Mouse (Mus musculus) stomach, embryonic 14.5 days (tissue): ENCODE data around the gene Abcb11. TPM values are rescaled to one million over a fixed set of nuclear protein-coding genes. Genes with fewer than 3 reads are reported as not detected.

Experiments
- ATAC-seq: fragments of 200-750 bp; cut with Nextera tagmentation; 2 replicates; pipeline ENCODE4 v1.8.0; 2017; ENCODE audit warnings: low read depth, moderate TSS enrichment; ENCODE audit not compliant: insufficient number of reproducible peaks, insufficient read depth, low FRiP score
- H3K27ac ChIP-seq: fragments of 300-500 bp; sonication (generic); 2 replicates; pipeline ENCODE4 v1.5.1; 2014; ENCODE audit warnings: mild to moderate bottlenecking, low read length, moderate library complexity, mixed read lengths
- H3K27me3 ChIP-seq: fragments of 300-500 bp; sonication (generic); 2 replicates; pipeline ENCODE4 v1.6.1; 2014; ENCODE audit warnings: low read length, control low read depth, mixed read lengths; ENCODE audit not compliant: control insufficient read depth, insufficient read depth
- H3K36me3 ChIP-seq: fragments of 300-500 bp; sonication (generic); 2 replicates; pipeline ENCODE4 v1.6.1; 2014; ENCODE audit warnings: mild to moderate bottlenecking, control low read depth, low read length, moderate library complexity, mixed read lengths; ENCODE audit not compliant: control insufficient read depth, insufficient read depth
- H3K4me1 ChIP-seq: fragments of 300-500 bp; sonication (generic); 2 replicates; pipeline ENCODE4 v1.6.1; 2014; ENCODE audit warnings: low read length, control low read depth, mixed read lengths; ENCODE audit not compliant: control insufficient read depth, insufficient read depth
- H3K4me2 ChIP-seq: fragments of 300-500 bp; sonication (generic); replicated peaks from 2 replicates; pipeline ENCODE4 v1.6.1; 2014; ENCODE audit warnings: low read depth, low read length, control low read depth
- H3K4me3 ChIP-seq: fragments of 300-500 bp; sonication (generic); 2 replicates; pipeline ENCODE4 v1.5.1; 2014; ENCODE audit warnings: low read depth, low read length, control low read depth
- H3K9ac ChIP-seq: fragments of 300-500 bp; sonication (generic); replicated peaks from 2 replicates; pipeline ENCODE4 v1.6.1; 2014; ENCODE audit warnings: low read depth, mild to moderate bottlenecking, control low read depth, low read length, moderate library complexity, mixed read lengths
- H3K9me3 ChIP-seq: fragments of 300-500 bp; sonication (generic); 2 replicates; pipeline ENCODE4 v1.6.1; 2016; ENCODE audit warnings: low read depth, low read length, control low read depth; ENCODE audit not compliant: control insufficient read depth
- WGBS: fragments of 180-500 bp; shearing (Covaris S2); extraction: QIAGEN DNeasy Blood & Tissue Kit; methylation state at CpG from one replicate; pipeline ENCODE4 v1.1.7; 2014; 5-methylcytosine and 5-hydroxymethylcytosine counted together
- polyA plus RNA-seq: library from polyadenylated mRNA; unstranded; fragments of >200 nt; fragmentation: Nextera tagmentation; extraction: Ambion mirVana; gene quantifications from 2 replicates; pipeline ENCODE4 v1.2.1, GENCODE M21; 2014

Abcb11 gene
- 0.20 TPM in 1 of 2 replicates, not detected in the other for polyA plus RNA-seq

DNA sequence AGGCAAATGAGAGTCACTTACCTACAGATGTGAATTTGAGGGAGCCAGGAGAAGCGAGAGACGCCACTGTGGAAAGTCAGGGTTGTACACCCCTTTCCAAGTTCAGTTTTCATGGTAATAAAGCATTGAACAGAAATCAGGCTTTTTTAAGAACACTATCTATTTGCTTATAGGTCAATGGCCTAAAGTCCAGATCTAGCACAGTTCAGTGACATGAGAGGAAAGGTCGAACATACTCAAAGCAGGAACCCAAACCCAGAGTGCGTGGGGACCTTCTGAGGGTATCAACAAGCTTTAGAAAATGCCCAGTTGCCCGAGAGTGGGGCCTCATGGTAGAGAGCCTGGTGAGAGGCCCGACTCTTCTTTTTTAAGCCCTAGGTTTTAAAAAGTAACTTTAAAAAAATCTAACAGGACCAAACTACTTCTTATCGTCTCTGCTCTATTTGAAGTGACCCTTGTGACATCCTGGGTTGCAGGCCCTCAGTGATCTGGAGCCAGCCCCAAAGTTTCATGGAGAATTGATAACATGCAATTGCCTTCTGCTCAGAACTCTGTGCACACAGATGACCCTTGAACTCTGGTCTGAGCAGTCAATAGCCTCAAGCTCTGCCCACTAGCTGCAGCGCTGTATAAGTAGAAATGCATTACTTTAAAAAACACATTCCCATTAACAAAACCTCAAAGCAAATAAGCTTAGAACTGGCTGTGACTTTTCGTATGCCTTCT, at the start of gene Abcb11:
Gene Abcb11 (minus strand): TSS at position 121 of the 726 bp plus-strand sequence.
- no peak within 1 kb of the TSS for H3K4me2 ChIP-seq
- H3K9ac ChIP-seq: no peak within 1 kb of the TSS
- no peak within 1 kb of the TSS for H3K27ac ChIP-seq
- ATAC-seq: no peak
- no peaks in the 10 kb centered on the region for H3K9me3 ChIP-seq
- no peaks in the 10 kb centered on the region for H3K27me3 ChIP-seq
- WGBS: 81% methylated on average over 9 of the region's 9 CpGs
- no peak within 1 kb of the TSS for H3K4me3 ChIP-seq
- H3K4me1 ChIP-seq: no peaks in the 10 kb centered on the region
- H3K36me3 ChIP-seq: no peaks in the 10 kb centered on the region

DNA sequence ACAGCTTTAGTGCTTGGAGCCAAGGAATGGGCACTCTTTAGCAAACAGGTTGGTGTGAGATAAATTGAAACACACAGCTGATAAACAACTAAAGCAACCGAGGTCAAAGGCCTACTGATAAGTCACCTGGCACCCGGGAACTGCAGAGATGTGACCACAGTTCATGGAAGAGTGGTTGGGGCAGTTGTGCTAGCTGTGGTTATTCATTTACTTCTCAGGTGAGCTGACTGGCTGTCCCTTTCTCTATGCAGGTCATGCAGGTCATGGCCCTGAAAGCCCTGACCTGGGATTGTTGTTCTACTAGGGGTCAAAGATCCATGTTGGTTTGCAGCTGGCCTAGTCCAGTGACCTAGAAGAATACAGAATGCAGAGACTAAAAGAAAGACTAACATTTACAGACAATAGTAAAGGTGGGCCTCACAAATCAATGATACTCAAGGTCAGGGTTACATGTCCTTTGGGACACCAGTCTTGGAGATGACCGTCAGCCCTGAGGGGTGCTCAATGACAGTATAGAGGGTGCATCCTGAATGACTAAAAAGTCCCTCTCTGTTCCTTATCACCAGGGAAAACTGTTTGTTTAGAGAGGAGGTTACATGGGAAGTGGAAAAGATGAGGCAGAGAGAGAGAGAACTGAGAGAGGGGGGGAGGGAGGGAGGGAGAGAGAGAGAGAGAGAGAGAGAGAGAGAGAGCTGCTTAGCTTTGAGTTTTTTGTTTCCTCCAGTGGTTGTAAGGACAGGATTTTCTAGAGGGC, 43.9 kb upstream of the Abcb11 start:
- Histone ChIP-seq H3K27ac (no peak overlapping the region), H3K9me3 (no peaks in the 10 kb centered on the region), H3K36me3 (no peaks in the 10 kb centered on the region), H3K9ac (no peak overlapping the region), H3K4me3 (no peak overlapping the region), H3K27me3 (no peaks in the 10 kb centered on the region), H3K4me1 (no peaks in the 10 kb centered on the region), H3K4me2 (no peak overlapping the region)
- ATAC-seq: peak; percentile 53; the same call in 1 of the 2 replicates
- 36% methylated on average over 3 of the region's 3 CpGs for WGBS

DNA sequence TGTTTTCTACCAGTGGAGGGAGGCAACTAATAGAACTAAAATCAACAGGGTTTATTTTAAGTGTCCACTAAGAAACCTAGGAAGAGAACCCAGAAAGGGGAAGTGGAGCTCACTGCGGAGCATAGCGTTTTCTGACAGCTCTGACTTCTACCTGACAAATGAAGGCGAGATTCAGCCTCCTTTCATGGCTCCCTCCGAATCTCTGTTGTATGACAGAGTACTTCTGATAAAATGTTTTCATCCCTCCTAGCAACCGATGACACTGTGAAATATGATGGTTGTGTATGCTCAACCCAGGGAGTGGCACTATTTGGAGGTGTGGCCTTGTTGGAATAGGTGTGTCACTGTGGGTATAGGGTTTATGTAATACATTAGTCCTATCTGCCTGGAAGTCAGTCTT, 40.4 kb upstream of the Abcb11 start:
- 57% methylated on average over 5 of the region's 5 CpGs for WGBS
- H3K4me3 ChIP-seq: no peak overlapping the region
- H3K4me1 ChIP-seq: no peaks in the 10 kb centered on the region
- no peak overlapping the region for H3K27ac ChIP-seq
- 0 out of 2 replicates have a peak, but pooled peaks have one; percentile 21 for ATAC-seq
- no peak overlapping the region for H3K9ac ChIP-seq
- H3K4me2 ChIP-seq: no peak overlapping the region
- no peaks in the 10 kb centered on the region for H3K36me3 ChIP-seq
- H3K27me3 ChIP-seq: no peaks in the 10 kb centered on the region
- no peaks in the 10 kb centered on the region for H3K9me3 ChIP-seq

DNA sequence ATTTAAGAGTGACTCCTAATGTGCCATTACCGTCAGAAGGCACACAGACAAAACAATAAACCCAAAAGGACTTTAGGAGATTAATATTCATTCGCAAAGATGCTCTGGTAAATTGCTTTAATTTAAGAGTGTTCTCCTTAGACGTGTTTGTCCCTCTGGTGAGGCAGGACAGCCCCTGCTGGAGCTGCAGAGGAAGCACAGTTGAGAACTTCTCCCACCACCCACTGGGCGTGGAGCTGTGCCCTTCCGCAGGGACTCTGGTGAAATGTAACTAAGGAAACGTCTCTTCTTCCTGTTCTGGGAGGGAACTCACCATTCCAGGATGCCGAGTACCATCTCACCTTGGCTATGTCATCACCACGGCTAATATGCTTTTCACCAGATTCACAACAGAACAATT, 39.3 kb upstream of the Abcb11 start:
- no peak for ATAC-seq
- Histone ChIP-seq H3K9me3 (no peaks in the 10 kb centered on the region), H3K4me3 (no peak overlapping the region), H3K27ac (no peak overlapping the region), H3K9ac (no peak overlapping the region), H3K4me1 (no peaks in the 10 kb centered on the region), H3K36me3 (no peaks in the 10 kb centered on the region), H3K27me3 (no peaks in the 10 kb centered on the region), H3K4me2 (no peak overlapping the region)
- WGBS: 46% methylated on average over 8 of the region's 8 CpGs

DNA sequence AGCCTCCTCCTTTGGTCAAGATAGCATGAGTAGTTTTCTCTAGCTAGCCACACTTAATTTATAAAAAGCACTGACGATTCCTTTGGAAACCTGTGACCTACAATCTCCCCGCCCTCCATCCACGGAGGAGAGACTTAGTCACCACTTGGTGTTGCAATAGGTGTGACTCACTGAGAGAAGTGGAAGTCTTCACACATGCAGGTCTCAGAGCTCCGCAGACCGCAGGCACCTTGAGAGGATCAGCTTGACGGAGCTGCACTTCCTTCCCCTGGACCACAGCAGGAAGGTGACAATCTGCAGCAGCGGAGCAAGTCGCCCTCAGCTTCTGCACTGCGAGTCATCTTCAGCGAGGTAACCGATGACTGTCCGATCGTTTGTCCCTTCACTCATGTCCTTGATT, 37.9 kb upstream of the Abcb11 start, which contains the start of gene Dhrs9:
Gene Dhrs9 (plus strand): TSS at position 165 of the 400 bp plus-strand sequence.
- no peaks in the 10 kb centered on the region for H3K9me3 ChIP-seq
- no peak within 1 kb of the TSS for H3K4me3 ChIP-seq
- H3K4me1 ChIP-seq: no peaks in the 10 kb centered on the region
- H3K27ac ChIP-seq: peak within 1 kb of the TSS; percentile 33; the same call in 1 of the 2 replicates
- WGBS: 42% methylated on average over 13 of the region's 13 CpGs
- H3K36me3 ChIP-seq: no peaks in the 10 kb centered on the region
- H3K9ac ChIP-seq: no peak within 1 kb of the TSS
- no peak within 1 kb of the TSS for H3K4me2 ChIP-seq
- ATAC-seq: peak; percentile 69; the same call in 1 of the 2 replicates
- no peaks in the 10 kb centered on the region for H3K27me3 ChIP-seq

DNA sequence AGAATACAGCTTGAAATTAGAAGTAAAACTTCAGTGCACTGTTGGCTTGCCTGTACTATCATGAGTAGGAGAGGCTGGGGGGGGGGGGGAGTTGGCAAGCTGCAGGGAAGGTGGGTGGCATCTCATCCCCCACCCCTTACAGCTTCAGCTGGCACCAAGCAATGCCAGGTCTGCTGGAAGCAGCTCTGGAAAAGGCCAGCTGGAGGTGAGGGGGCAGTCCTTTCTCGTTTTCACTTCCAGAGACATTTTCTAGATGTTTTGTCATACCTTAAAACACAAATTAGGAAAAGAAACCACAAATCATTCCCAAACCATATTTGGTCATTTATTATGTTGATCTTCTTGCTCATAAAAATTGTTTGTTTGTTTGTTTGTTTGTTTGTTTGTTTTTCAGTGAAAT, 37.4 kb upstream of the Abcb11 start:
- no peaks in the 10 kb centered on the region for H3K27me3 ChIP-seq
- no peak overlapping the region for H3K9ac ChIP-seq
- WGBS: 21% methylated on average over 1 of the region's 1 CpGs
- H3K4me3 ChIP-seq: no peak overlapping the region
- no peaks in the 10 kb centered on the region for H3K9me3 ChIP-seq
- no peaks in the 10 kb centered on the region for H3K4me1 ChIP-seq
- peak overlapping the region; percentile 33; the same call in 1 of the 2 replicates for H3K27ac ChIP-seq
- no peak for ATAC-seq
- H3K4me2 ChIP-seq: no peak overlapping the region
- H3K36me3 ChIP-seq: no peaks in the 10 kb centered on the region

DNA sequence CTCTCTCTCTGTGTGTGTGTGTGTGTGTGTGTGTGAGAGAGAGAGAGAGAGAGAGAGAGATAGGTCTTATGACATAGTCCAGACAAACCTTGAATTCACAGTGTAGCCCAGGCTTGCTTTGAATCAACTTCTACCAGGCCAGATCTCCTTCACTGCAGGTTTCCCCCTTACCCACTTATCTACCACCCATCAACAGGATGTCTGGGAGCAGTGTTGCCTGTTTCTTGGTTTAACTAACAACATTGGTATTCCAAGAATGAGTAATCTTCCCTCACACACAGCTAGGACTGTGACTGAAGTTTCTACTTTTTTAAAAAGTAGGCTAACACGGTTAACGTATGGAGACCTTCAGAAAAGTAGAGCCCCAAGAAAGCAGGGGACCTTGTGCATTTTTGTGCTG, 34.4 kb upstream of the Abcb11 start:
- Histone ChIP-seq H3K36me3 (no peaks in the 10 kb centered on the region), H3K4me1 (no peaks in the 10 kb centered on the region), H3K27ac (no peak overlapping the region), H3K4me3 (no peak overlapping the region), H3K9ac (no peak overlapping the region), H3K27me3 (no peaks in the 10 kb centered on the region), H3K4me2 (no peak overlapping the region), H3K9me3 (no peaks in the 10 kb centered on the region)
- no peak for ATAC-seq
- WGBS: 64% methylated on average over 2 of the region's 2 CpGs

DNA sequence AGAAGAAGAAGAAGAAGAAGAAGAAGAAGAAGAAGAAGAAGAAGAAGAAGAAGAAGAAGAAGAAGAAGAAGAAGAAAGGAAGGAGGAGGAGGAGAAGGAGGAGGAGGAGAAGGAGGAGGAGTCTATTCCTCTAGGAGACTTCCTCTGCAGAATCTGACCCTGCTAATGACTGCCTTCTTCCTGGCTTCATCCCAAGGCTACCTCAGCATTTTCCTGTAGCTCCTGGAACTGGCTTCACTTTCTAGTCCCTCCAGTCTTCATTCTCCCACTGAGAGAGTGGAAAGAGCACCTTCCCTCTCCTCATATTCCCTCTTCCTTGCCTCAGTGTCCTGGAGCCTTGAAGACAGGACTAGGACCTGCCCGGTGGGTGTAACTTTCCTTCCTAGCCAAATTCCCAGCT, 22.9 kb upstream of the Abcb11 start:
- H3K9ac ChIP-seq: no peak overlapping the region
- H3K4me2 ChIP-seq: no peak overlapping the region
- H3K27me3 ChIP-seq: no peaks in the 10 kb centered on the region
- H3K4me1 ChIP-seq: no peaks in the 10 kb centered on the region
- no peaks in the 10 kb centered on the region for H3K9me3 ChIP-seq
- ATAC-seq: no peak
- WGBS: 95% methylated on average over 1 of the region's 1 CpGs
- H3K36me3 ChIP-seq: no peaks in the 10 kb centered on the region
- H3K4me3 ChIP-seq: no peak overlapping the region
- no peak overlapping the region for H3K27ac ChIP-seq
